Mouse (Mus musculus) MEL (cell line): Measurements from ENCODE around the gene Rnf185. TPM values are rescaled to one million over a fixed set of nuclear protein-coding genes. Genes with fewer than 3 reads are reported as not detected.
A peak's percentile ranks its signal among the peaks of the same experiment; 100 is the strongest.

Experiments
- DNase-seq: peaks from one replicate; pipeline ENCODE4 v3.0.0; 2011; ENCODE audit warnings: low read depth, low spot score
- H3K27ac ChIP-seq: 2 replicates; pipeline ENCODE4 v1.5.1; 2012; ENCODE audit warnings: low read depth, mild to moderate bottlenecking, control low read depth, low read length, moderate library complexity; ENCODE audit not compliant: control insufficient read depth
- H3K27me3 ChIP-seq, 2 experiments: fragments of 150-350 bp in 1 of 2; sonication (generic) in 1 of 2; 2 replicates each; pipeline ENCODE4 v1.6.1; 2012; ENCODE audit warnings: low read length in 2 of 2, mild to moderate bottlenecking in 2 of 2, improper control_type of control experiment in 1 of 2, moderate library complexity in 1 of 2; ENCODE audit not compliant: insufficient read depth in 2 of 2, control insufficient read depth in 1 of 2
- H3K36me3 ChIP-seq, 2 experiments: 2 replicates each; pipeline ENCODE4 v1.6.1; 2012 to 2014; ENCODE audit warnings: low read length in 2 of 2, improper control_type of control experiment in 1 of 2, inconsistent platforms in 1 of 2, mild to moderate bottlenecking in 1 of 2; ENCODE audit not compliant: insufficient read depth in 2 of 2, control insufficient read depth in 1 of 2
- H3K4me1 ChIP-seq, 2 experiments: fragments of 150-350 bp in 1 of 2; sonication (generic) in 1 of 2; 2 replicates each; pipeline ENCODE4 v1.6.1; 2012; ENCODE audit warnings: low read length in 2 of 2, improper control_type of control experiment in 1 of 2, mild to moderate bottlenecking in 1 of 2; ENCODE audit not compliant: insufficient read depth in 2 of 2, control insufficient read depth in 1 of 2
- H3K4me3 ChIP-seq, 2 experiments: fragments of 150-350 bp in 1 of 2; sonication (generic) in 1 of 2; 2 replicates each; pipeline ENCODE4 v1.5.1; 2012; ENCODE audit warnings: low read depth in 2 of 2, low read length in 2 of 2, mild to moderate bottlenecking in 2 of 2, moderate library complexity in 2 of 2, control low read depth in 1 of 2, improper control_type of control experiment in 1 of 2; ENCODE audit not compliant: control insufficient read depth in 1 of 2, insufficient read depth in 1 of 2
- H3K79me2 ChIP-seq: 2 replicates; pipeline ENCODE4 v1.6.1; 2012; ENCODE audit warnings: mild to moderate bottlenecking, low read length, moderate library complexity; ENCODE audit not compliant: control insufficient read depth, poor library complexity, insufficient read depth
- H3K9ac ChIP-seq: 2 replicates; pipeline ENCODE4 v1.6.1; 2012; ENCODE audit warnings: low read depth, mild to moderate bottlenecking, control low read depth, low read length, moderate library complexity; ENCODE audit not compliant: control insufficient read depth, poor library complexity, severe bottlenecking
- H3K9me3 ChIP-seq: fragments of 150-350 bp; sonication (generic); replicated peaks from 2 replicates; pipeline ENCODE4 v1.6.1; 2012; ENCODE audit warnings: mild to moderate bottlenecking, low read length, improper control_type of control experiment, moderate library complexity; ENCODE audit not compliant: insufficient read depth
- BHLHE40 ChIP-seq: IDR thresholded peaks from 2 replicates; pipeline ENCODE4 v1.6.1; 2012; ENCODE audit warnings: low read depth, mild to moderate bottlenecking, inconsistent platforms, low read length, improper control_type of control experiment, borderline replicate concordance
- CHD1 ChIP-seq: IDR thresholded peaks from 2 replicates; pipeline ENCODE4 v1.6.1; 2012; ENCODE audit warnings: low read depth, mild to moderate bottlenecking, inconsistent platforms, low read length, improper control_type of control experiment
- CHD2 ChIP-seq: IDR thresholded peaks from 2 replicates; pipeline ENCODE4 v1.6.1; 2011; ENCODE audit warnings: low read length, improper control_type of control experiment
- CTCF ChIP-seq, 3 experiments: IDR thresholded peaks in 2 of 3; conservative IDR thresholded peaks in 1 of 3; 2 replicates each; pipeline ENCODE4 v1.5.1; 2011 to 2012; ENCODE audit warnings: low read length in 3 of 3, low read depth in 2 of 3, mild to moderate bottlenecking in 2 of 3, improper control_type of control experiment in 1 of 3, inconsistent platforms in 1 of 3, mixed read lengths in 1 of 3, moderate library complexity in 1 of 3; ENCODE audit not compliant: control insufficient read depth in 1 of 3, insufficient read depth in 1 of 3, poor library complexity in 1 of 3, severe bottlenecking in 1 of 3
- ELF1 ChIP-seq: IDR thresholded peaks from 2 replicates; pipeline ENCODE4 v1.6.1; 2014; ENCODE audit warnings: low read depth, mild to moderate bottlenecking, inconsistent platforms, low read length, improper control_type of control experiment, moderate library complexity
- ETS1 ChIP-seq: IDR thresholded peaks from 2 replicates; pipeline ENCODE4 v1.6.1; 2012; ENCODE audit warnings: low read depth, mild to moderate bottlenecking, inconsistent platforms, low read length, improper control_type of control experiment, moderate library complexity
- GATA1 ChIP-seq: IDR thresholded peaks from 2 replicates; pipeline ENCODE4 v1.6.1; 2011; ENCODE audit warnings: low read depth, low read length, improper control_type of control experiment
- JUND ChIP-seq: IDR thresholded peaks from 2 replicates; pipeline ENCODE4 v1.6.1; 2011; ENCODE audit warnings: low read depth, mild to moderate bottlenecking, improper control_type of control experiment, low read length
- MXI1 ChIP-seq: IDR thresholded peaks from 2 replicates; pipeline ENCODE4 v1.6.1; 2011; ENCODE audit warnings: mild to moderate bottlenecking, low read depth, low read length, improper control_type of control experiment
- MYB ChIP-seq: IDR thresholded peaks from 2 replicates; pipeline ENCODE4 v1.6.1; 2011; ENCODE audit warnings: mild to moderate bottlenecking, low read depth, low read length, improper control_type of control experiment
- NRF1 ChIP-seq: IDR thresholded peaks from 2 replicates; pipeline ENCODE4 v1.6.1; 2014; ENCODE audit warnings: low read depth, mild to moderate bottlenecking, inconsistent platforms, low read length, improper control_type of control experiment, moderate library complexity; ENCODE audit not compliant: poor library complexity, insufficient read depth, severe bottlenecking
- POLR2A ChIP-seq, 2 experiments: IDR thresholded peaks; 2 replicates each; pipeline ENCODE4 v1.6.1; 2011 to 2012; ENCODE audit warnings: low read length in 2 of 2, mild to moderate bottlenecking in 2 of 2, control low read depth in 1 of 2, improper control_type of control experiment in 1 of 2, low read depth in 1 of 2, moderate library complexity in 1 of 2; ENCODE audit not compliant: control insufficient read depth in 1 of 2, insufficient read depth in 1 of 2, poor library complexity in 1 of 2
- POLR2AphosphoS5 ChIP-seq: IDR thresholded peaks from 2 replicates; pipeline ENCODE4 v1.6.1; 2012; ENCODE audit warnings: low read depth, borderline replicate concordance, mild to moderate bottlenecking, inconsistent platforms, low read length, moderate library complexity, mixed read lengths
- RAD21 ChIP-seq: IDR thresholded peaks from 2 replicates; pipeline ENCODE4 v1.6.1; 2011; ENCODE audit warnings: mild to moderate bottlenecking, low read depth, low read length, improper control_type of control experiment
- SIN3A ChIP-seq: IDR thresholded peaks from 2 replicates; pipeline ENCODE4 v1.6.1; 2012; ENCODE audit warnings: low read length, improper control_type of control experiment, inconsistent platforms
- SMC3 ChIP-seq: IDR thresholded peaks from 2 replicates; pipeline ENCODE4 v1.6.1; 2011; ENCODE audit warnings: low read depth, low read length, improper control_type of control experiment
- TCF12 ChIP-seq: IDR thresholded peaks from 2 replicates; pipeline ENCODE4 v1.6.1; 2014; ENCODE audit warnings: low read depth, mild to moderate bottlenecking, inconsistent platforms, low read length, improper control_type of control experiment, moderate library complexity
- UBTF ChIP-seq: IDR thresholded peaks from 2 replicates; pipeline ENCODE4 v1.6.1; 2012; ENCODE audit warnings: low read depth, mild to moderate bottlenecking, inconsistent platforms, low read length, improper control_type of control experiment, moderate library complexity, borderline replicate concordance; ENCODE audit not compliant: insufficient read depth
- USF1 ChIP-seq: IDR thresholded peaks from 2 replicates; pipeline ENCODE4 v1.6.1; 2014; ENCODE audit warnings: low read depth, mild to moderate bottlenecking, inconsistent platforms, low read length, improper control_type of control experiment, moderate library complexity
- USF2 ChIP-seq, 2 experiments: IDR thresholded peaks; 2 replicates each; pipeline ENCODE4 v1.6.1; 2011 to 2012; ENCODE audit warnings: improper control_type of control experiment in 2 of 2, low read length in 2 of 2, borderline replicate concordance in 1 of 2, inconsistent platforms in 1 of 2, low read depth in 1 of 2, mild to moderate bottlenecking in 1 of 2; ENCODE audit not compliant: insufficient read depth in 1 of 2
- ZMIZ1 ChIP-seq: IDR thresholded peaks from 2 replicates; pipeline ENCODE4 v1.6.1; 2012; ENCODE audit warnings: low read depth, mild to moderate bottlenecking, inconsistent platforms, low read length, improper control_type of control experiment, moderate library complexity
- ZNF384 ChIP-seq: IDR thresholded peaks from 2 replicates; pipeline ENCODE4 v1.6.1; 2012; ENCODE audit warnings: low read depth, mild to moderate bottlenecking, inconsistent platforms, low read length, improper control_type of control experiment
- polyA plus RNA-seq, 2 experiments: library from polyadenylated mRNA; stranded (reverse) in 1 of 2; unstranded in 1 of 2; fragments of >175 nt in 1 of 2; fragments of >200 nt in 1 of 2; gene quantifications; 2 replicates each; pipeline versions ENCODE4 v1.2.1 to v1.2.4; 2012; ENCODE audit warnings: low replicate concordance in 2 of 2, low read depth in 1 of 2; ENCODE audit not compliant: insufficient read length in 2 of 2, insufficient read depth in 1 of 2, missing spikeins in 1 of 2
- total RNA-seq: library from RNA; depleted of rRNA; stranded (reverse); fragments of 300-350 nt; gene quantifications from 2 replicates; pipeline ENCODE4 v1.2.3, GENCODE M21; 2012

The Rnf185 gene
- total and polyA plus RNA-seq, 3 experiments = 9.9 to 13.8 TPM; not detected in 1

DNA sequence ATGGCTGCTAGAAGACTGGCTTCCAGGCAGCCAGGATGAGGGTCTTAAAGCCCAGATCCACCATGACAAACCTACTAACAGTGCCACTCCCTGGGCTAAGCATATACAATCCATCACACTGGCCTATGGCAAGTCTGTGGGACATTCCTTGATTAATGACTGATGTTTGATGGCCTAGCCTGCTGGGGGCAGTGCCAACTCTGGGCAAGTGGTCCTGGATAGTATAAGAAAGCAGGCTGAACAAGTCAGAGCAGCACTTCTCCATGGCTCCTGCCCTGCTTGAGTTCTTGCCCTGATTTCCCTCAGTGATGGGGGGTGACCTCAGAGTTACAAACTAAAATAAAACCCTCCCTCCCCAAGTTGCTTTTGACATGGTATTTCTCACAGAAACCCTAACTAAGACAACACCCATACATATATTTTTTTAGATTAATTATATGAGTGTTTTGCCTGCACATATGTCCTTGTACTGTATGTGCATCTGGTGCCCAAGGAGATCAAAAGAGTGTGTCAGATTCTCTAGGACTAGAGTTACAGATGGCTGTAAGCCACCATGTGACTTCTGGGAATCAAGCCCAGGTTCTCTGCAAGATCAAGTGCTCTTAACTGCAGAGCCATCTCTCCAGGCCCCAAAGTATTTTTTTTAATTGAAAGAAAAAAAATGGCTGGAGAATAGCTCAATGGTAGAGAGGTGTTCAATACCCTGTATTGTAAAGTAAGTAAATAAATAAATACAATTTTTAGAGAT, 10.3 kb downstream of the Rnf185 start (continued):
- TF ChIP-seq JUND = no peak

- DNase-seq = no peak
- Histone ChIP-seq H3K79me2 (no peaks in the 10 kb centered on the region), H3K9me3 (no peaks in the 10 kb centered on the region), H3K9ac (no peak overlapping the region), H3K4me1 (peaks cover 0 to 9% of the 10 kb centered on the region in 2 experiments; a peak in 1 of 4 replicates), H3K4me3 (no peak overlapping the region), H3K27ac (no peak overlapping the region), H3K36me3 (no peaks in the 10 kb centered on the region), H3K27me3 (no peaks in the 10 kb centered on the region)
- TF ChIP-seq ELF1 = no peak
- no peak for TF ChIP-seq USF2 (IDR thresholded peaks at IDR 0.05; ENCODE audit: borderline replicate concordance in 1 of 2, insufficient read depth in 1 of 2, low read depth in 1 of 2, low read length in 2 of 2)
- TF ChIP-seq MXI1 = no peak
- no peak for TF ChIP-seq NRF1
- no peak for TF ChIP-seq ZNF384
- no peak for TF ChIP-seq CTCF (IDR thresholded peaks at IDR 0.05 in 2 of 3, conservative IDR thresholded peaks at IDR 0.05 in 1 of 3; ENCODE audit: control insufficient read depth in 1 of 3, insufficient read depth in 1 of 3, low read depth in 2 of 3, low read length in 3 of 3, poor library complexity in 1 of 3, severe bottlenecking in 1 of 3)
- no peak for TF ChIP-seq USF1
- TF ChIP-seq ETS1 = no peak
- no peak for TF ChIP-seq ZMIZ1
- no peak for TF ChIP-seq UBTF
Measured at GRCm38 (mm10) chr11:3437621-3438020, 14.5 kb downstream of the Rnf185 start.

DNA sequence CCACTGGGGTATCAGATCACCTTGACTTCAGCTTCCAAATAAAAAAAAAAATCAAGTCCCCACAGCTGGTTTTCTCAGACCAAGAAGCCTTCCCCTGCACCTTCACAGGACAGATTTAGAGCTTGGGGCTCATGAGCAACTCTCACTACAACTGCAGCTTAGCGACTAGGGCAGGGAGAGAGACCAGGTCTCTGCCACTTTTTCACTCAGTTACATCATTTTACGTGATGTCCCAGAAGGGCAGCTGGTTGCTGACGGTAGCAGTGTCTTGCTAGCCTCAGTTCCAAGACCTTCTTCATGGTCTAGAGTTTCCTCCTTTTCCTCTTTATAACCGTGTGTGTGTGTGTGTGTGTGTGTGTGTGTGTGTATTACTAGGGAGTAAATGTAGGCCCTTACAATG, 18.4 kb downstream of the Rnf185 start:
- no peak overlapping the region; the same call in 1 of the 2 replicates for H3K9ac ChIP-seq
- H3K4me3 ChIP-seq = peak overlapping the region in 1 of 2 experiments; percentile 33; a peak in 1 of 4 replicates
- H3K27ac ChIP-seq = no peak overlapping the region
- H3K36me3 ChIP-seq = peaks cover 2 to 6% of the 10 kb centered on the region in 2 experiments; a peak in 2 of 4 replicates
- H3K4me1 ChIP-seq = peaks cover 0 to 11% of the 10 kb centered on the region in 2 experiments; a peak in 2 of 4 replicates
- no peaks in the 10 kb centered on the region for H3K9me3 ChIP-seq
- H3K79me2 ChIP-seq = no peaks in the 10 kb centered on the region
- TF ChIP-seq NRF1 (no peak), SMC3 (no peak), SIN3A (no peak), POLR2AphosphoS5 (no peak), MXI1 (no peak), TCF12 (no peak), RAD21 (no peak), CHD1 (no peak), ZNF384 (no peak), BHLHE40 (no peak), MYB (no peak), CHD2 (no peak), POLR2A (IDR thresholded peaks at IDR 0.05; ENCODE audit: control insufficient read depth in 1 of 2, insufficient read depth in 1 of 2, low read depth in 1 of 2, low read length in 2 of 2, poor library complexity in 1 of 2) (no peak), GATA1 (no peak)
- TF ChIP-seq, all 39 proteins: peak for 0
- no peak for DNase-seq
- H3K27me3 ChIP-seq = no peaks in the 10 kb centered on the region
